Mouse (Mus musculus): Measurements from ENCODE around the gene Fam71f1.

GRCm38 (mm10) chr6:29299112-29299511, 19.8 kb upstream of the Fam71f1 start:
- TF ChIP-seq CTCF (IDR thresholded peaks at IDR 0.05; ENCODE audit: low read depth) (no peak), EP300 (IDR thresholded peaks at IDR 0.05; ENCODE audit: low read depth) (no peak)

Data from heart, postnatal 0 days (tissue).